Mouse (Mus musculus): ENCODE measurements around the gene Gemin5. TPM values are rescaled to one million over a fixed set of nuclear protein-coding genes. Genes with fewer than 3 reads are reported as not detected.

Gemin5 gene
- total and polyA plus RNA-seq, 2 experiments from 2014 or later: 9.1 to 18.4 TPM

- H3K4me3 ChIP-seq (ENCODE audit: low read depth, low read length): no peak overlapping the region
These were observed 39.0 kb downstream of the Gemin5 start for GRCm38 (mm10) chr11:58129302-58129843.

GRCm38 (mm10) chr11:58127544-58127943 is 40.8 kb downstream of the Gemin5 start:
- Histone ChIP-seq H3K9me3 (ENCODE audit: low read length) (no peaks in the 10 kb centered on the region), H3K9ac (no peak overlapping the region), H3K4me3 (ENCODE audit: low read depth, low read length) (no peak overlapping the region), H3K4me1 (ENCODE audit: insufficient read depth) (no peaks in the 10 kb centered on the region), H3K27me3 (ENCODE audit: insufficient read depth, low read length) (no peaks in the 10 kb centered on the region), H3K36me3 (ENCODE audit: insufficient read depth) (peaks cover 79% of the 10 kb centered on the region), H3K27ac (ENCODE audit: low read depth, low read length) (no peak overlapping the region), H3K4me2 (ENCODE audit: low read depth) (no peak overlapping the region)
- WGBS: 93% methylated on average over 2 of the region's 2 CpGs
- DNase-seq (no peak), ATAC-seq (no peak)
- TF ChIP-seq CTCF (IDR thresholded peaks at IDR 0.05; ENCODE audit: low read depth): no peak

More at GRCm38 (mm10) chr11:58129302-58129843, 39.0 kb downstream of the Gemin5 start:
- no peak overlapping the region for H3K9ac ChIP-seq
- DNase-seq: no peak
- H3K27me3 ChIP-seq (ENCODE audit: insufficient read depth, low read length): no peaks in the 10 kb centered on the region
- H3K9me3 ChIP-seq (ENCODE audit: low read length): no peaks in the 10 kb centered on the region
- H3K36me3 ChIP-seq (ENCODE audit: insufficient read depth): peaks cover 82% of the 10 kb centered on the region
- H3K4me1 ChIP-seq (ENCODE audit: insufficient read depth): no peaks in the 10 kb centered on the region
- no peak overlapping the region for H3K27ac ChIP-seq (ENCODE audit: low read depth, low read length)
- no peak for ATAC-seq
- H3K4me2 ChIP-seq (ENCODE audit: low read depth): no peak overlapping the region
- WGBS: 82% methylated on average over 6 of the region's 6 CpGs
- TF ChIP-seq CTCF (IDR thresholded peaks at IDR 0.05; ENCODE audit: low read depth): no peak

- Histone ChIP-seq H3K36me3 (ENCODE audit: insufficient read depth) (peaks cover 75% of the 10 kb centered on the region), H3K9ac (peak overlapping the region; percentile 18; the same call in 1 of the 2 replicates), H3K27ac (ENCODE audit: low read depth, low read length) (no peak overlapping the region), H3K4me2 (ENCODE audit: low read depth) (no peak overlapping the region), H3K4me3 (ENCODE audit: low read depth, low read length) (no peak overlapping the region), H3K27me3 (ENCODE audit: insufficient read depth, low read length) (no peaks in the 10 kb centered on the region), H3K9me3 (ENCODE audit: low read length) (no peaks in the 10 kb centered on the region), H3K4me1 (ENCODE audit: insufficient read depth) (no peaks in the 10 kb centered on the region)
- DNase-seq: peak; percentile 41
- TF ChIP-seq CTCF (IDR thresholded peaks at IDR 0.05; ENCODE audit: low read depth): peak; percentile 25; the same call in 1 of the 2 replicates
- ATAC-seq: no peak
- WGBS: 57% methylated on average over 7 of the region's 7 CpGs
These were observed 41.8 kb downstream of the Gemin5 start for GRCm38 (mm10) chr11:58126397-58127160.

- no peaks in the 10 kb centered on the region for H3K27me3 ChIP-seq (ENCODE audit: insufficient read depth, low read length)
- H3K27ac ChIP-seq (ENCODE audit: low read depth, low read length): no peak overlapping the region
- DNase-seq: no peak
These were observed 43.3 kb downstream of the Gemin5 start for GRCm38 (mm10) chr11:58125021-58125420.

GRCm38 (mm10) chr11:58123711-58124110 is 44.6 kb downstream of the Gemin5 start:
- no peak overlapping the region for H3K4me2 ChIP-seq (ENCODE audit: low read depth)
- DNase-seq (no peak), ATAC-seq (no peak)
- no peak overlapping the region for H3K9ac ChIP-seq
- WGBS: 93% methylated on average over 2 of the region's 2 CpGs
- peaks cover 70% of the 10 kb centered on the region for H3K36me3 ChIP-seq (ENCODE audit: insufficient read depth)
- no peak for TF ChIP-seq CTCF (IDR thresholded peaks at IDR 0.05; ENCODE audit: low read depth)
- H3K27ac ChIP-seq (ENCODE audit: low read depth, low read length): no peak overlapping the region
- no peaks in the 10 kb centered on the region for H3K27me3 ChIP-seq (ENCODE audit: insufficient read depth, low read length)
- H3K9me3 ChIP-seq (ENCODE audit: low read length): no peaks in the 10 kb centered on the region
- H3K4me3 ChIP-seq (ENCODE audit: low read depth, low read length): no peak overlapping the region
- H3K4me1 ChIP-seq (ENCODE audit: insufficient read depth): no peaks in the 10 kb centered on the region

More at GRCm38 (mm10) chr11:58125021-58125420, 43.3 kb downstream of the Gemin5 start:
- WGBS: 84% methylated on average over 11 of the region's 11 CpGs
- TF ChIP-seq CTCF (IDR thresholded peaks at IDR 0.05; ENCODE audit: low read depth): no peak
- no peaks in the 10 kb centered on the region for H3K9me3 ChIP-seq (ENCODE audit: low read length)
- H3K4me1 ChIP-seq (ENCODE audit: insufficient read depth): no peaks in the 10 kb centered on the region
- no peak overlapping the region for H3K4me2 ChIP-seq (ENCODE audit: low read depth)
- H3K4me3 ChIP-seq (ENCODE audit: low read depth, low read length): no peak overlapping the region
- ATAC-seq: no peak
- peaks cover 75% of the 10 kb centered on the region for H3K36me3 ChIP-seq (ENCODE audit: insufficient read depth)
- no peak overlapping the region for H3K9ac ChIP-seq

GRCm38 (mm10) chr11:58121351-58121750 is 47.0 kb downstream of the Gemin5 start:
- Histone ChIP-seq H3K36me3 (ENCODE audit: insufficient read depth) (peaks cover 69% of the 10 kb centered on the region), H3K9me3 (ENCODE audit: low read length) (no peaks in the 10 kb centered on the region), H3K9ac (no peak overlapping the region), H3K27me3 (ENCODE audit: insufficient read depth, low read length) (no peaks in the 10 kb centered on the region), H3K4me2 (ENCODE audit: low read depth) (no peak overlapping the region), H3K4me1 (ENCODE audit: insufficient read depth) (no peaks in the 10 kb centered on the region), H3K4me3 (ENCODE audit: low read depth, low read length) (no peak overlapping the region), H3K27ac (ENCODE audit: low read depth, low read length) (no peak overlapping the region)
- ATAC-seq: no peak
- 95% methylated on average over 9 of the region's 9 CpGs for WGBS
- DNase-seq: no peak
- TF ChIP-seq CTCF (IDR thresholded peaks at IDR 0.05; ENCODE audit: low read depth): no peak

GRCm38 (mm10) chr11:58120655-58121054 is 47.7 kb downstream of the Gemin5 start:
- H3K9me3 ChIP-seq (ENCODE audit: low read length): no peaks in the 10 kb centered on the region
- H3K27ac ChIP-seq (ENCODE audit: low read depth, low read length): no peak overlapping the region
- no peak overlapping the region for H3K4me3 ChIP-seq (ENCODE audit: low read depth, low read length)
- 78% methylated on average over 3 of the region's 3 CpGs for WGBS
- TF ChIP-seq CTCF (IDR thresholded peaks at IDR 0.05; ENCODE audit: low read depth): no peak
- H3K36me3 ChIP-seq (ENCODE audit: insufficient read depth): peaks cover 70% of the 10 kb centered on the region
- DNase-seq (no peak), ATAC-seq (no peak)
- H3K4me2 ChIP-seq (ENCODE audit: low read depth): no peak overlapping the region
- no peak overlapping the region for H3K9ac ChIP-seq
- no peaks in the 10 kb centered on the region for H3K4me1 ChIP-seq (ENCODE audit: insufficient read depth)
- H3K27me3 ChIP-seq (ENCODE audit: insufficient read depth, low read length): no peaks in the 10 kb centered on the region
